Mouse (Mus musculus) limb, embryonic 14.5 days (tissue): ENCODE measurements around the gene Fgfr2. TPM values are rescaled to one million over a fixed set of nuclear protein-coding genes. Genes with fewer than 3 reads are reported as not detected.

Experiments
- ATAC-seq: fragments of 200-750 bp; cut with Nextera tagmentation; 2 replicates; pipeline ENCODE4 v1.8.0; 2017; ENCODE audit warnings: low read depth, moderate number of reproducible peaks, moderate TSS enrichment; ENCODE audit not compliant: low FRiP score
- DNase-seq: peaks from one replicate; pipeline ENCODE4 v3.0.0-alpha.2; 2015; ENCODE audit warnings: low spot score
- H3K27ac ChIP-seq: fragments of 300-500 bp; sonication (generic); replicated peaks from 2 replicates; pipeline ENCODE4 v1.5.1; 2014; ENCODE audit warnings: low read depth, mild to moderate bottlenecking, low read length, moderate library complexity, mixed read lengths
- H3K27me3 ChIP-seq: fragments of 300-500 bp; sonication (generic); 2 replicates; pipeline ENCODE4 v1.6.1; 2014; ENCODE audit warnings: low read length, mixed read lengths; ENCODE audit not compliant: control insufficient read depth, insufficient read depth
- H3K36me3 ChIP-seq: fragments of 300-500 bp; sonication (generic); 2 replicates; pipeline ENCODE4 v1.6.1; 2014; ENCODE audit warnings: mild to moderate bottlenecking, low read length, moderate library complexity, mixed read lengths; ENCODE audit not compliant: control insufficient read depth, insufficient read depth
- H3K4me1 ChIP-seq: fragments of 300-500 bp; sonication (generic); 2 replicates; pipeline ENCODE4 v1.6.1; 2014; ENCODE audit warnings: antibody characterized with exemption, low read length, mixed read lengths; ENCODE audit not compliant: control insufficient read depth, insufficient read depth
- H3K4me2 ChIP-seq: fragments of 300-500 bp; sonication (generic); replicated peaks from 2 replicates; pipeline ENCODE4 v1.6.1; 2014; ENCODE audit warnings: low read depth, mild to moderate bottlenecking, low read length, moderate library complexity; ENCODE audit not compliant: severe bottlenecking
- H3K4me3 ChIP-seq: fragments of 300-500 bp; sonication (generic); replicated peaks from 2 replicates; pipeline ENCODE4 v1.5.1; 2014; ENCODE audit warnings: low read length
- H3K9ac ChIP-seq: fragments of 300-500 bp; sonication (generic); 2 replicates; pipeline ENCODE4 v1.6.1; 2014; ENCODE audit warnings: mild to moderate bottlenecking, low read depth, low read length, moderate library complexity; ENCODE audit not compliant: severe bottlenecking
- H3K9me3 ChIP-seq: fragments of 300-500 bp; sonication (generic); 2 replicates; pipeline ENCODE4 v1.6.1; 2016; ENCODE audit warnings: low read length; ENCODE audit not compliant: control insufficient read depth
- POLR2A ChIP-seq: fragments of 200-500 bp; IDR thresholded peaks from 2 replicates; pipeline ENCODE4 v1.8.0; 2012; ENCODE audit warnings: inconsistent platforms, mild to moderate bottlenecking, moderate library complexity, borderline replicate concordance; ENCODE audit not compliant: insufficient read depth, insufficient read length; ENCODE audit errors: extremely low read depth
- WGBS: fragments of 180-500 bp; shearing (Covaris S2); extraction: QIAGEN DNeasy Blood & Tissue Kit; methylation state at CpG from one replicate; pipeline ENCODE4 v1.1.7; 2014; 5-methylcytosine and 5-hydroxymethylcytosine counted together
- polyA plus RNA-seq, 2 experiments: library from polyadenylated mRNA; depleted of rRNA in 1 of 2; stranded (reverse) in 1 of 2; unstranded in 1 of 2; fragments of >200 nt; fragmentation: Nextera tagmentation in 1 of 2; extraction: Ambion mirVana in 1 of 2; gene quantifications; 2 replicates each; pipeline versions ENCODE4 v1.2.1 to v1.2.3; 2012 to 2014

Gene Fgfr2
- polyA plus RNA-seq, 2 experiments: 131 to 133 TPM

- no peak for TF ChIP-seq POLR2A
- peaks cover 42% of the 10 kb centered on the region for H3K27me3 ChIP-seq
- 2% methylated on average over 13 of the region's 13 CpGs for WGBS
- H3K4me1 ChIP-seq: peaks cover 17% of the 10 kb centered on the region
- H3K36me3 ChIP-seq: no peaks in the 10 kb centered on the region
- ATAC-seq (no peak), DNase-seq (no peak)
- peak overlapping the region; percentile 11 for H3K4me3 ChIP-seq
- H3K4me2 ChIP-seq: peak overlapping the region; percentile 31
- H3K27ac ChIP-seq: no peak overlapping the region
- H3K9me3 ChIP-seq: no peaks in the 10 kb centered on the region
- no peak overlapping the region for H3K9ac ChIP-seq
Observed at GRCm38 (mm10) chr7:131644586-131644985, 1478.6 kb downstream of the Fgfr2 start.

GRCm38 (mm10) chr7:131644051-131644450, 1479.1 kb downstream of the Fgfr2 start:
- Histone ChIP-seq H3K4me3 (no peak overlapping the region; the same call in 1 of the 2 replicates), H3K9ac (no peak overlapping the region), H3K27ac (no peak overlapping the region), H3K36me3 (no peaks in the 10 kb centered on the region), H3K4me1 (peaks cover 17% of the 10 kb centered on the region), H3K27me3 (peaks cover 42% of the 10 kb centered on the region), H3K4me2 (peak overlapping the region; percentile 31), H3K9me3 (no peaks in the 10 kb centered on the region)
- TF ChIP-seq POLR2A: no peak
- 1% methylated on average over 16 of the region's 16 CpGs for WGBS
- ATAC-seq (no peak), DNase-seq (no peak)

GRCm38 (mm10) chr7:131643341-131643840, 1479.8 kb downstream of the Fgfr2 start:
- Histone ChIP-seq H3K27ac (no peak overlapping the region), H3K9ac (no peak overlapping the region), H3K4me2 (no peak overlapping the region), H3K4me3 (no peak overlapping the region), H3K27me3 (peaks cover 42% of the 10 kb centered on the region), H3K4me1 (peaks cover 17% of the 10 kb centered on the region), H3K36me3 (no peaks in the 10 kb centered on the region), H3K9me3 (no peaks in the 10 kb centered on the region)
- 14% methylated on average over 13 of the region's 13 CpGs for WGBS
- no peak for TF ChIP-seq POLR2A
- ATAC-seq: no peak
- DNase-seq: no peak

- ATAC-seq (no peak), DNase-seq (no peak)
- Histone ChIP-seq H3K9ac (no peak overlapping the region), H3K4me2 (no peak overlapping the region), H3K36me3 (no peaks in the 10 kb centered on the region), H3K27me3 (no peaks in the 10 kb centered on the region), H3K9me3 (no peaks in the 10 kb centered on the region), H3K27ac (no peak overlapping the region), H3K4me1 (no peaks in the 10 kb centered on the region), H3K4me3 (no peak overlapping the region)
- TF ChIP-seq POLR2A: no peak
- 59% methylated on average over 8 of the region's 8 CpGs for WGBS
Observed at GRCm38 (mm10) chr7:131629562-131629961, 1493.6 kb downstream of the Fgfr2 start.

- no peak overlapping the region for H3K27ac ChIP-seq
- TF ChIP-seq POLR2A: no peak
- H3K4me2 ChIP-seq: no peak overlapping the region
- no peak for DNase-seq
- no peak for ATAC-seq
- no peaks in the 10 kb centered on the region for H3K4me1 ChIP-seq
- H3K36me3 ChIP-seq: no peaks in the 10 kb centered on the region
- 84% methylated on average over 13 of the region's 13 CpGs for WGBS
- H3K9ac ChIP-seq: no peak overlapping the region
- no peak overlapping the region for H3K4me3 ChIP-seq
- no peaks in the 10 kb centered on the region for H3K9me3 ChIP-seq
- no peaks in the 10 kb centered on the region for H3K27me3 ChIP-seq
Observed at GRCm38 (mm10) chr7:131628846-131629391, 1494.2 kb downstream of the Fgfr2 start.

GRCm38 (mm10) chr7:131628356-131628755, 1494.8 kb downstream of the Fgfr2 start:
- Histone ChIP-seq H3K9me3 (no peaks in the 10 kb centered on the region), H3K27me3 (no peaks in the 10 kb centered on the region), H3K9ac (no peak overlapping the region), H3K4me2 (no peak overlapping the region), H3K36me3 (no peaks in the 10 kb centered on the region), H3K27ac (no peak overlapping the region), H3K4me3 (no peak overlapping the region), H3K4me1 (no peaks in the 10 kb centered on the region)
- ATAC-seq: no peak
- no peak for DNase-seq
- no peak for TF ChIP-seq POLR2A
- WGBS: 80% methylated on average over 17 of the region's 17 CpGs
